Mouse (Mus musculus): ENCODE data around the gene Fam114a1.

Gene Fam114a1

DNA sequence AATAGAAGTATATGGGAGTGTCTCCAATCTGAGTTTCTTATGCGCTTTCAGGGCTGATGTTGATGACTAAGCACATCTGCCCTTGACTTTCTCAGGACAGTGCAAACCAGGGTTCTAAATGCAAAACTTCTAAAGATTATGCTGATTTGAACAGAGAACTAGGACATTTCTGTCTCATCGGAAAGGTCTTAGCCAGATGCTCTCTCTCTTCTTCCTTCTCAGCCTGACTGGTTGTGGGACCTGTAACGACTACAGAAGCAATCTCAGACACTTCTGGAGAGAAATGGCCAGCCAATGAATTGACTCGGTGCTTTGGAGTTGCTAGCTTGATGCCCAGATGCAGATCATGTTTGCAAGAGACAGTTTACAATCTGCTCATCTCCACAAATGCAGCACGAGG, 80.0 kb downstream of the Fam114a1 start:
- DNase-seq (ENCODE audit: low spot score in 2 of 2): no peak

DNA sequence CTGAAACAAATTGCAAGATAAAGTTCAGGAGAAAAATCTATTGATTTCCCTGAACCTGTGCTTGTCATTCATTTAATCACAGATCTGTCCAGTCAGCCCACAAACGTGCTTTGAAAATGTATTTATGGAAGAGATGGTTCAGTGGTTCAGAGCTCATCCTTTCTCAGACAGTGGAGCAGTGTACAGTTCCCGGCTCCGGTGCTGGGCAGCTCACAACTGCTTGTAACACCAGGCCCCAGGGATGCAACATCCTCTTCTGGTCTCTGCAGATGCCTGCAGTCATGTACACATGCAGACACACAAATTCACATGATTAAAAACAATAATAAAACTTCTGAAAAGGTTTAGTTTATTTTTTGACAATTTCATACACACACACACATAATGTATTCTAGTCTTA, 81.6 kb downstream of the Fam114a1 start:
- no peak for DNase-seq (ENCODE audit: low spot score in 2 of 2)

DNA sequence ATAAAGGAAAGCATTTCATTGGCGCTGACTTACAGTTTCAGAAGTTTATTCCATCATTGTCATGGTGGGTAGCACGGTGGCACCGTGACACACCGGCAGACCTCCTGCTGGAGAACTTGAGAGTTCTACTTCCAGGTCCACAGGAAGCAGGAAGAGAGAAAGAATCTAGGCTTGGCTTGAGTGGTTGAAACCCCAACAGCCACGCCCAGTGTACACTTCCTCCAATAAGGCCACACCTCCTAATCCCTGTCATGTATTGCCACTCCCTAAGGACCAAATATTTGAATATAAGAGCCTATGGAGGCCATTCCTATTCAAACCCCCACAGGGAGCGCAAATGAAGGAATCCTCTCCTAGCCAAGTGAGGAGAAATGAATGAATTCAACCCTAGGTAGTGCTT, 87.7 kb downstream of the Fam114a1 start:
- DNase-seq (ENCODE audit: low spot score in 2 of 2): no peak

DNA sequence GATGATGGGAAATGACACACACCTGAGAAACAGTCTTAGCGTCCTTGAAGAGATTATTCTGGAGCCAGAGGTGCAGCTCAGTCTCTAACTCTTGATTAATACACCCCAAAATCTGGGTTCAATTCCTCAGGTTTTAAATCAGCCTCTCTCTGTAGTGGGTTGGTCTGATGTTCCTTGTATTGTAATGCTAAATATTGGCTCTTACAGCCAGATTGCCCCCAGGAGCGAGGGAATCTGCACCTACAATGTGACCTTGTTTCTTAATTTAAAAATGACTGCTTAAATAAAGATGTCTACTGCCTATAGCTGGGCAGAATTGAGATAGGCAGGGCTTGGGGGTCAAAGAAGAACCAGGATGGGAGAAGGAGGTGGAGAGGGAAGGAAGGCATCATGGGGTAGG, 89.9 kb downstream of the Fam114a1 start:
- no peak for DNase-seq (ENCODE audit: low spot score in 2 of 2)

DNA sequence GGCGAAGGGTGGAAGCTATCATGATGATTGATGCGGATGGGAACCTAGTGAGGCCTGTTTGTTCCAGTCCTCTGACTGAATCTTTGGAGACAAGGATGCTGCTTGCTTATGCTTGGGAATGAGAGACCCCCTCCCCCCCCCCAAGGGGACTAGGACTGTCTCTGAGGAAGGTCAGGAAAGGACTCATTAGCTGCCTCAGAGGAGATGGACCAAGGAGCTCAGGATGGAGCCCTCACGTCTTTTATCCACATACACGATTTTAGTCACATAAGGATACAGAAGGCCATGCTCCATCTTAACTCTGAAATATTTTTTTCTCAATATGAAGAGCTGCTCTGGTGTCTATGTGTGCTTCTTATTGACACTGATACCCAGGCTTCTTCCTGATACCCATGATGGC, 92.4 kb downstream of the Fam114a1 start:
- no peak for DNase-seq (ENCODE audit: low spot score in 2 of 2)

DNA sequence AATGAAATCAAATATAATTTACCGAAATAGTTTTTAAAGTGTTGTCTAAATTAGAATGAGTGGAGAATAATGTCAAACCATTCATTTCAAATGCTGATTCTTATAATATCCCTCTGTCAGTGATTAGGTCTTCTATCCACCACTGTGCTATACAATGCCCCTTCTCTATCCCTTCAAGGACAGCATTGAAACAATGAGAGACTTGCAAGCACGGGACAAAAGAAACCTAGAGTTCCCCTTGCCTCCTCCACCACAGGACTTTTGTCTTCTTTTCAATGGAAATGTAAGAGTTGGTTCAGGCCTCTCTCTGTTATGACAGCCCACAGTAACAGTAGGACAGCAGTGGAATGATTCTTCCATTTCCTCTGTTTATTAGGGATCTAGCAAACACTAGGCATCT, 93.4 kb downstream of the Fam114a1 start:
- DNase-seq (ENCODE audit: low spot score in 2 of 2): no peak

DNA sequence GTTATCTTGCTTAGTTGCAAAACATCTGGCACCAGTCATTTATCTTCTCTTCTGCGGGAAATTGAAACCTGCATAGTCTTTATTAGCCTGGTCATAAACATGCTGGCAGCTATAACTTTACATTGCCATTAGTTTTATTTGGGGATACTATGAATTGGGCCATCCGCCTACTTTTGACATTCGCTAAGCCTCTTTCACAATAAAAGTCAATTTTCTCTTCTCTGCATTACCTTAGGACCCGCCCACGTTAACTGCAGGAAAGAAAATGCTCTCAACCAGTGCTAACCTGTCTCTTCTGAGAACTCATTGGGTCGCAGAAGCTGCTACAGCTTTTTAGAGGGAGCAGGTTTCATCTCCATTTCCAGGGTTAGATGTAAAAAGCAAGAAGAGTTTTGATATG, 98.3 kb downstream of the Fam114a1 start:
- no peak for DNase-seq (ENCODE audit: low spot score in 2 of 2)

DNA sequence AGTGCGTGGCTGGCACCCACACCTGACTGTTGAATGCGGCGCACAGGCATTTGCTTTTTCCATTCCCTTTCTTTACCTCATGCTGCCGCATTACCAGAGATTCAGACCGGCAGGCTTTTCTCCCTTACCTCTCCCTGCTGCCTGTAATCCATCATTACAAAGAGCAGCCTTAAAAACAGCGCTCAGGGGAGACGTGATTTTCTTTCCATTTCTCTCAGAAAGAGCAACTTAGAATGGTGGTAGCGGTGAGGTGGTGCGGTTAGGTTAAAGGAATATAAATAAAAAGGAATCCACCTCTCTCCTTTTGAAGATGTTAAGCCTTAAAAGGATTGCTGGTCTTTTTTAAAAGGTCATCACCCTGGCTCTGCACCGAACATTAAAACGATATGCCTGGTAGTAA, 100.0 kb downstream of the Fam114a1 start:
- DNase-seq (ENCODE audit: low spot score in 2 of 2): no peak

DNA sequence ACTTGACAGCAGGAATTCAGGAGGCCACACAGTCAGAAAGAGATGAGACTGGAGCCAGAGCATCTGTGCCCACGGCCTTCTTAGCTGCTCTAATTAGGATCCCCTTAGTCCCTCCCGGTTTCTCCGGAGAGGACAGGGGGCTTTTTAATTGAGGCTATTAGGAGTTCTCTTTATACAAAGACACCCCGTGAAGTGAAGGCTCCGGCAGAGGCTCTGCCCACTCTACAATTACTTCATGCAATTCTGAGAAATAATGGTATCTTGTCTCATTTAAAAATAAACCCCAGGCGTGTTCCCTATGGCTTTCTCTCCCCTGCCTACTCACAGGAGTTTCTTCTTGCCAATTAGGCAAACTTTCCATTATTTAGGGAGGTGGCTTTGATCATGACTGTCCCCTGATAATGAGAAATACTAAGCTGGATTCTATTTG, 101.8 kb downstream of the Fam114a1 start:
- DNase-seq (ENCODE audit: low spot score in 2 of 2): no peak

DNA sequence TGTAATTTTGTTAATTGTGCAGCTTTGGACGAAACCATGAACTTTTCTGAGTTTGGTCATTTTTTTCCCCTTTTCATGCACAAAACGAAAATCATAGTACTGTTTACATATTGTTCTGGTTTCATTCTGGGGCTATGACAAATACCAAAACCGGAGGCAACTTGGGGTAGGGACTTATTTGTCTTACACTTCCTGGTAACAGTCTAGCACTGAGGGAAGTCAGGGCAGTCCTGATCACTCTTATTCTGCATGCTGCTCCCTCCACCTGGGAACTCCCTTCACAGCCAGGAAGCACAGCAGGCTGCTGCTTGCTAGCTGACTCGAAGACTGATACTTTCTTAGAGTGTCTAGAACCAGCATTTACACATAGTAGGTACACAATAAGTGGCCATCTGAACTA, 103.4 kb downstream of the Fam114a1 start:
- no peak for DNase-seq (ENCODE audit: low spot score in 2 of 2)

DNA sequence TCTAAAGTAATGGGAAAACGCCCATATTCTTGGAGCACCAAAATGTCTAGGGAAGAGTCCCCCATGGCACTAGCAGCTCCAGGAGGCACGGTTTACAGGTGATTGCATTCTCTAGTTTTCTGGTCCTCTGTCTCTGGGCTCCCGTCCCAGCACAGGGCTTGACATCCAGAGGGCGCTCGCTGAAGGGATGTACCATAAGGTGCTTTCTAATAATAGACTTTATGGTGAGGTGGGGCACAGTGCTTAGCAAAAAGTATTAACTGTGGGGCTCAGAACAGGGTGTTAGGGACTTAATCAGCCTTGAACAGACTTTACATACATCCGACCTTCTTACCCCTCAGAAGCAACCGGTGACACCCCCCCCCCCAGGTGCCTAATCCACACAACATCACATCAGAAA, 104.8 kb downstream of the Fam114a1 start:
- no peak for DNase-seq (ENCODE audit: low spot score in 2 of 2)

DNA sequence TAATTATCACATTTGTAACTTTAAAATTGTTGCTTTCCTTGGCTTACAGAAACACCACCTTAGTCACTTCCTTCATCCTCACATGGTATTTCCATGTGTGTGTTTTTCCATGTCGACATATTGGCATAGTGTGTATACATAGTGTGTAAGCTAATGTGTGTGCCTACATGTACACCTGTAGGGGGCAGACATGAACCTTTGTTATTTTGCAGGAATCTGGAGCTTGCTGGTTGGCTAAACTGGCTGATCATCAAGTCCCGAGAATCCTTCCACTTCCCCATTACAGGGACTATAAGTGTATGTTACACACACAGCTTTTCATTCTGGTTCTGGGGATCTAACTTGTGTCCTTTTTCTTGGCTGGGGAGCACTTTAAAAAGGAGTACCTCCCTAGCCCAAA, 106.2 kb downstream of the Fam114a1 start:
- no peak for DNase-seq (ENCODE audit: low spot score in 2 of 2)

DNA sequence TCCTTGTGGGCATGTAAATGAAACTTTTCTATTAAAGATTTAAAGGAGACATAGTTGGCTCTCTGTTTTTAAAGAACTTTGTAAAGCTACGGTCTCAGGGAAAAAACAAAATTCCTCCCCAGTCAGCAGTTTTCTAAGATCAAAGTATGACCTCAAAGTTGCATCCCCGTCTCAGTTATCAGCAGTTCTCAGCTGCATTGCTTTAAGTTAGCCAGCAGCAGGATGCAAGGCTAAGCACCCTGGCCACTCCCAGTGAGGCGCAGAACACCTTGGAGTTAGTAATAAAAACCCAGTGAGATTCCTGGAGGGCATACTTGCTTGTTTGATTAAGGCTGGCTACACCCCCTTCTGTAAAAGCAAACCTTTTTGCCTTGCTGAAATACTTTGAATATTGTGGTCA, 106.9 kb downstream of the Fam114a1 start:
- DNase-seq (ENCODE audit: low spot score in 2 of 2): no peak

DNA sequence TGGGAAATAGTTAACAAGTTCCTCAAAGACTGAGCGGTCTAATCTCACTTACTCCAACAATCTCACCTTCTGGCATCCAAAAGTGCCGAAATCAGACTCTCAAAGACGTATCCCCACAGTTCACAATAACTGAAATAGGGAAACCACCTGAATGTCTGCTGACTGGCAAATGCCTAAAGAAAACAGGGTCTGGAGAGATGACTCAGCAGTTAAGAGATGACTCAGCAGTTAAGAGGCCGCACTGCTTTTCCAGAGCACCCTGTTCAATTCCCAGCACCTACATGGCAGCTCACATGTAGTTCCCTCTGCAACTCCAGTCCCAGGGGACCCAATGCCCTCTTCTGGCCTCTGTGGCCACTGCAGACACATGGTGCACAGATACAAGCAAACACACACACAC, 108.2 kb downstream of the Fam114a1 start:
- DNase-seq (ENCODE audit: low spot score in 2 of 2): no peak

DNA sequence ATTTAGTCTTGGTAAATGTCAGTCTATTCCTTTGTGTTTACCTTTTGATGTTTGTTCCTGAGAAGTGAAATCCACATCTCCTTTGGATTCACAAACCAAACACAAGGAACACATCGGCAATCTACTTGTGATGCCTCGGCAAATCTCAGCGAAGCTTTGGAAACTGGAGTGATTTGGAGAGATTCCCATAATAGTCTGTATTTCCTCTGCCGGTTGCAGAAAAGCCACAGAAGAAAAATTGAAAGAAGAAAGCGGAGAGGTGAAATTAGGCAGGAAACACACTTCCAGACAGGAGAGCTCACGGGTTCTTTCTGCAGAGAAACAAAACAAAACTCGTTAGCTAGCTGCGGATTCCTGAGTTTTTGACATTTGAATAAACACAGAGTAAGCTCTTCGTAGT, 110.0 kb downstream of the Fam114a1 start:
- DNase-seq (ENCODE audit: low spot score in 2 of 2): no peak

DNA sequence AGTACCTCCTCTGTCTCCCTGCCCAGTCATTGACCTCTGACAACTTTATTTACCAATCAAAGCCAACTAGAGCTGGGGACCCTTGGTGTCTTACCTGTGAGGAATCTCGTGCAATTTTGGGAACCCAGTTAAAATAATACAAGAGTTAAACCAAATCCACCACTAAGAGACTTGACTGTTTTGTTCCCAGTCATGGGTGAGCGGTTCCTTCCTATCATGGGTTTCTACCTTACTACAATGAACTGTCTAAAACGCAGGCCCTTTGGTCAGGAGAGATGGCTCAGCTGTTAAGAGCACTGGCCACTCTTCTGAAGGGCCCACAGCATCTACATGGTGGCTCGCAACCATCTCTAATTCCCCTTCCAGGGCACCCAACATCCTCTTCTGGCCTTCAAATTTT, 112.0 kb downstream of the Fam114a1 start:
- DNase-seq (ENCODE audit: low spot score in 2 of 2): no peak

DNA sequence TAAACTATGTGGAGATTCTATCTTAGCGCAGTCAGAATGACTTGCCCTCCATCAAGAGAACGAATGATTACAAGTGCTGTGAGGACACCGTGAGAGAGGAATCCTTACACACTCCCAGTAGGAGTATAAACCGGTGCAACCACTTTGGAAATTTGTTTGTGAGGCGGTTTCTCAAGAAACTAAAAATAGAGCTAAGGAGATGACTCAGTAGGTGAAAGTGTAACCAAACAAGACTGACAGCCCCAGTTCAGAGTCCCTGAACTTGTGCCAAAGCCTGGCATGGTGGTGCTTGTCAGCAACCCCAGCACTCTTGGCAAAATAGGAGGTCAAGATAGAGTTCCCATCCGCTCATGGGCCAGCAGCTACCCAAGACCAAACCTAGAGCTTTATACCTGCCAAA, 116.7 kb downstream of the Fam114a1 start:
- no peak for DNase-seq (ENCODE audit: low spot score in 2 of 2)

DNA sequence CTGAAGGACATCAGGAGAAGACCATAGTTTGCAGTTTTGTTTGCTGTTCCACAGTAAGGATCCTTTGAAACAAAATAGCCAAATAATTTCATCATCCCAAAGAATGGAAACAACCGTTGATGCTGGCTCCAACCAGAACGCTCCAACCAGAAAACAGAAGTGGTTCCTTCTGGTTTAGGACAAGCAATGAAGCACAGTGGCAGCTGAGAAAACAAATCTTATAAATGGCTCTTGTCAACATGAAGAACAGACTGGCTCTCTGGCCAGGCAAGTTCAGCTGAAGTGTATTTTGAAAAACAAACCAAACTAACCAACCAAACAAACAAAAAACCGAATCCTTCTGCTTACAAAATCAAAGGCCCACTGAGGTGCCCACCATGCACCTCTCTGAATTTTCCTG, 119.8 kb downstream of the Fam114a1 start:
- no peak for DNase-seq (ENCODE audit: low spot score in 2 of 2)

DNA sequence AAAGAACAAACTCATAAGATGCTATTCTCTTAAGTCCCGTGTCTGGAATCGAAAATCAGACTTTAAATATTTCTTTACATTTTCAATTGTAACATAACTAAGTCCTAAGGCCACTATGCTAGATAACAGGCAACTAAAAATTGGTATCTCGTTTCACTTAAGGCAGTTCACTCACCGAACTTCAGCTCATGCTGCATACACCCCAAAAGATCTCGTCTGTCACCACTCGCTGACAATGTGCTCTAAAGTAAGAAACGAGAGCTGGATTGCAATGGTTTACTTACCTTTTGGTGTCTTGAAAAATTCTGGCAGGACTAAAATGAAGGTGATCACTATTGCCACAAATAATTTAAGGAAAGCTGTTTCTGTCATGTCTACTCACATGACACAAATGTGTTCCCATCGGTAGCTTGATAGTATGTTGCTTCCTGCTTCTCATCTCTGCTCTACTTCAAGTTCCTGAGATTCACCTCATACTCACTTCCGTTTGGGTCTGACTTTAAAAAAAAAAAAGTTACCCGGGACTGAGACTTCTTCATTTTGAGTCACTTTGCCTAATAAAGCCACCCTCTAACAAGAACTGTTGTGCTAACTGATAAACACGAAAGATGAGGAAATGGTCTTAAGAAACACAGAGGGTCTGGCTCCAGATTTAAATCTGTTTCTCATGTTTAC, 121.5 kb downstream of the Fam114a1 start:
- no peak for DNase-seq (ENCODE audit: low spot score in 2 of 2)

Measured in cerebellum, postnatal 4 days (tissue).